Mouse (Mus musculus): ENCODE measurements around the gene Gm45234. TPM values are rescaled to one million over a fixed set of nuclear protein-coding genes. Genes with fewer than 3 reads are reported as not detected.

The Gm45234 gene
- total RNA-seq, 2 experiments from 2014 or later, result not detected

DNA sequence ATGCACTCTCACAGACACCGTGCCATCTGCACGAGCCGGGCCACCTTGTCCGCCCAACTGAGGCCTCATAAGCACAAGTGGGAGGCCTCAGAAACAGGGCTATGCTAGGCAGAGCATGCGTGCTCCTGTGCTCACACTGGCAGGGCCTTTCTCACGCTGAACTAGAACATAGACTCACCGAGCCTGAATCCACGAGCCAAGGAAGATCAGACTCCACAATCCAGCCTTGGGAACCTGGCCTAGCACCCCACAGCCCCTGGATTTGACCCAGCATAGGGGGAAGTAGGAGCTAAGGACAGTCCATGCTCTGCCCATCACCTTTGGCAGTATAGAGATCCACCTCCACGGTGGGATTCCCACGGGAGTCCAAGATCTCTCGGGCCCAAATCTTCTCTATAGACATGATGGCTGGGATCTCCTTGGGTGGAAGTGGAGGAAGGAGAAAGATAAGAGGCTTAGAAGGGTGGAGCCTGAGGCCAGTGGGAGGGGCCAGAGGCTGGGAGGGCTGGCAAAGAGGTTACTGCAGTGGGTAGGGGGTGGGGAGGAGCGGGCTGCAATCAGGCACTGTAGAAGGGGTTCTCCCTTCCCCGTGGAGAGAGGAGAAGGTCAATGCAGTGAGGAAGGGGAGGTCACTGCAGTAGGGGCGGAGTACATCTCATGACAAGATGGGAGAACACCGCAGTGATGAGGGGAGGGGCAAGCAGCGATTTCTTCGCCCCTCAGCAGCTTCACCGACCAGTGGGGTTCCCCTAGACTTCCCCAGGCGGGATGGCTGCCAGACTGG lies 12.3 kb upstream of the Gm45234 start:
- peak; percentile 33; the same call in 1 of the 2 replicates for ATAC-seq (replicated peaks; ENCODE audit: low FRiP score, poor library complexity, severe bottlenecking)

DNA sequence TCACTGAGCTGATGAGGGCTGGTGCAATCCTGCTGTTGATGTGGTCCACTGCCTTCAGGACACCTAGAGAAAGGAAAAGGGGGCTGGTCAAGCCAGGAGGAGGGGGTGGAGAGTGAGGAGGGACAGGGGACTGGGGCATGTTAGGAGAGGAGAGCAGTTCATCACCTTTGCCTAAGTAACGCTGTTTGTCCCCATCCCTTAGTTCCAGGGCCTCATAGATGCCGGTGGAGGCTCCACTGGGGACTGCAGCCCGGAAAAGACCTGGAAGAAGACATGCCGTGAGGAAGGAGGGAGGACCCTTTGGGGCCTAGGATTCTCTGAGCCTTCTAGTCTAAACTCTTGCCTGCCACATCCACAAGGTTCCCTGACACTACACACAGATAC lies 11.7 kb upstream of the Gm45234 start:
- ATAC-seq (replicated peaks; ENCODE audit: low FRiP score, poor library complexity, severe bottlenecking), result no peak

DNA sequence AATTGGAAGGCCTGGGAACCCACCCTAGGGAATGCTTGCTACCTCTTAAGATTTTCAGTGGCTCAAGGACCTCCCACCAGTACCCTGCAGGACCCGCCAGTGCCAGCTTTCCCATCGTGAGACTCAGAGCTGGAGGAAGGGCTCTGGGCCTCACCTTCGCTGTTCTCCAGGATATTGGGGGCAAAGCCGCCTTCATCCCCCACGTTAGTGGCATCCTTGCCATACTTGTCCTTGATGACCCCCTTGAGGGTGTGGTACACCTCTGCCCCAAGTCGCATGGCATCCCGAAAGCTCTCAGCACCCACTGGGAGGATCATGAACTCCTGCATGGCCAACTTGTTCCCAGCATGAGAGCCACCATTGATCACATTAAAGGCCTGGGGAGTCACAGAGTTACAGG lies 10.1 kb upstream of the Gm45234 start:
- no peak for ATAC-seq (replicated peaks; ENCODE audit: low FRiP score, poor library complexity, severe bottlenecking)

DNA sequence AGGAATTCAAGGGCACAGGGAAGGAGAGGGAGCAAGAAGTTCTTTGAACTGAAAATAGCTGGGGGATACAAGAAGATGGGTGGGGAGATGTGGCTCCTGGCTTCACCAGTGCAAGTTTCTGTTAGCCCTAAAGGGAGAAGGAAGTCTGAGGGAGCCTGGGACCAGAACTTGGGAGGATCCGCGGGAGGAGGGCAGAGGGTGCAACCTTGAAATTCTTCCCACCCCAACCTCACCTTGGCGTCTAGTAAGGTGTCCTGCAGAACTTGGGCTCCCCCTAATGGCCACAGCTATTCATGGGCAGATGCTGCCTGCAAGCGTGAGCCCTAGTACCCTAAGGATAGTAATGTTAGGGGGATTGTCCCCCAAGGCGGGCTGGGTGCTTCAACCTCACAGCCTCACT lies 3.4 kb upstream of the Gm45234 start:
- peak; percentile 74 for ATAC-seq (replicated peaks; ENCODE audit: low FRiP score, poor library complexity, severe bottlenecking)

DNA sequence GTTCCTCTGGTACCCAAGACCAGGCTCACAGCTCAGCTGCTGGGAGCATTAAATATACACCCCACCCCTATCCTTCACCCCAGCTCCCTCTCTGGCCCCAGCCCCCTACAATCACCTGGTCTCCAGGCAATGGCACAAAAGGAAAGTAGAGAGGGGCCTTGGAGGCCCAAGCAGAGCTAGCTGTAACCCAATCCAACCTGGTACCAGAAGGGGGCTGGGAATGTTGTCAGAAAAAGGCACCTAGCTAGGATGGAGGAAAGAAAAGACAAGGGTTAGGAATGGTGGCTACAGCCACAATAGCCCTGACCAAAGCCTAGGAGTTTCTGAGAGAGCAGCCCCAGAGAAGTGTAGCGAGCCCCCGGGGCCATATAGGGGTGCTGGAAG lies 3.0 kb upstream of the Gm45234 start:
- no peak for ATAC-seq (replicated peaks; ENCODE audit: low FRiP score, poor library complexity, severe bottlenecking)

DNA sequence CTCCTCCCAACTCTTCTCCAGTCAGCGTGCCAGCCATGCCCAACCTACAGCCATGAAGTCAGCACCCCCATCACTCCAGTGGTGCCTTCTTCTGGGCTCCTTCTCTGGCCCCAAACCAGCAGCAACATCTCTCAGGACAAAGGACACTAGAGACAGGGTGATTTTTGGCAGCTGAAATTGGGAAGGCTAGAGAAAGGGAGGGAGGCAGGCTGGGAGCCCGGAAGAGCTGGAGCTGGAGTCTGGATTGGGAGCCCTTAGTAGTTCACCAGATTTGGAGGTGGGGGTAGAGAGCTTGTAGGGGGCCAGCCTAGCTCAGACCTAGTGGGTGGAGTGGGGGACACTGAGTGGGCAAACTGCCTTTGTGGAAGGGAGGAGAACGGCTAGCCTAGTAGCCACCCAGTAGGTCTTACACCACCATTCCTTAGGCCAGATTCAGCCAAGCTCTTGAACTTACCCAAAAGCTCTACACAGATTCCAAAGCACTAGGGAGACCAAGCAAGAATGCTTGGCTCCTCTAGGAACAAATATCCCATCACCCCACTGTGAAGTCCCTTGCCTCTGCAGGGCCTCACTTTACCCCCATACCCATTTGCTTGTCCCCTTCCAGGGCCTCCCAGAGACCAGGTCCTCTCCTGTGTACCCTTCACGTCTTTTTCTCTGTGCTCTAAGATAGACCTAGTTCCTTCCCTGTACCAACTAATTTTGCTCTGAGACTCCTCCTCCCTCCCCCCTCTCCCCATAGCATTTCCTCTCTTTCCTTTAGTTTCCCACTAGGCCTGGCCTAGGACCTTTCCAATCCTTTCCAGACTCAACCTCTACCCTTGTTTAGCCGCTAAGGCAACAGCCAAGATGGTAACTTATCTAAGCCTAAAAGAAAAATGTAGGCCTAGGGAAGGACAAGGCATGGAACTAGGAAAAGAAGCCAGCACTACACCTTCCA lies 2.4 kb upstream of the Gm45234 start:
- no peak for ATAC-seq (replicated peaks; ENCODE audit: low FRiP score, poor library complexity, severe bottlenecking)

DNA sequence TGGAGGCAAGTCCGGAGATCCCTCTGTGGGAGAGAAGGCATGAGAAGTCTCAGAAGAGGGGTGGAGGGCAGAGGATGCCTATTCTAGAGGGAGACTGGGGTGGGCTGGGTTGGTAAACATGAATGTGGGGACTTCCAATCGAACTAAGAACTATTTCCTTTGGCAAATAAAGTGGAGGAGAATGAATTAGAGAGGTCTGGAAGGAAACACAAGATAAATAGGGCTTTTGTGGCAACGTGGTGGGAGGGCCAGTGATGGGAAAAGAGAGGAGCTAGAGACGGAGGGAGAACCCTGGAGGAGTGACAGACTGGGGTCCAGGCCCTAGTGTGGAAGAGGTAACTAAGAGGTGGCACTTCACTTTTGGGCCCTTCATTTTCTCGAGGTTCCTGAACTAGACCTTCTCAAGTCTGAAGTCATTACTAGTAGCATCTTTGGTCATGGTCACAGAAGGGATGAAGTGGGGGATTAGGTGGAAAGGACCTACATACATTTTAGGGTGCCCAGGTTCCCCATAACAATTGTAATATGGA lies 1.6 kb upstream of the Gm45234 start:
- ATAC-seq (replicated peaks; ENCODE audit: low FRiP score, poor library complexity, severe bottlenecking), result no peak

DNA sequence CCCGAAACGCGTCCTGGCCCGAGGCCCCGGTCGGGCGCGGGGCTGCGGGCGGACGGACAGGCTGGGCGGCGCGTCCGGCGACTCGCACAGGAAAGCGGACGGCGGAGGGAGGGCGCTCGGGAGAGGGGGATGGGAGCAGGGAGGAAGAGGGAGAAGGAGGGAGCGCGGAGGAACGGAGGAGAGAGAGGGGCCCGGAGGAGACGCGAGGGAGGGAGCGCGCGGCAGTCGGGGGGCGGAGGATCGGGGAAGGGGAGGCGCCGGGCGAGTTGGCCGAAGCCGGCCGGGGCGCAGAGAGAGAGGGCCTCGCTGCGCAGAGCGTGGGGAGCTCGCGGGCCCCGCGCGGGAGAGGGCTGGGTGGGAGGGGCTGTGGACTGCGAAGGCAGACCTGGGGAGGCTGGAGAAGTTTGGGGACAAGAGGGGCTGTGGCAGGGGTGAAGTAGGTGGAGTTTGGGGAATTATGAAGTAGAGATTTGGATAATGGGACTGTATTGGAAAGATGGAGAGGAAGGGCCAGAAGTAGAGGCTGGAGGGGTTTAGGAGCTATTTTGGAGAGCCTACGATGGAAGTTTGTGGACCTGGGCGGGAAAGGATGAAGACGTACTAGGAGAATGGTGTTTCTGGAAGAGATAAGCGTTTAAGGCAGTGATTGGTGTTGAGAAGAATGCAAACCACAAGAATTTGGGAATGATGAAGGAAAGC lies 980 bp upstream of the Gm45234 start:
- no peak for ATAC-seq (replicated peaks; ENCODE audit: low FRiP score, poor library complexity, severe bottlenecking)

DNA sequence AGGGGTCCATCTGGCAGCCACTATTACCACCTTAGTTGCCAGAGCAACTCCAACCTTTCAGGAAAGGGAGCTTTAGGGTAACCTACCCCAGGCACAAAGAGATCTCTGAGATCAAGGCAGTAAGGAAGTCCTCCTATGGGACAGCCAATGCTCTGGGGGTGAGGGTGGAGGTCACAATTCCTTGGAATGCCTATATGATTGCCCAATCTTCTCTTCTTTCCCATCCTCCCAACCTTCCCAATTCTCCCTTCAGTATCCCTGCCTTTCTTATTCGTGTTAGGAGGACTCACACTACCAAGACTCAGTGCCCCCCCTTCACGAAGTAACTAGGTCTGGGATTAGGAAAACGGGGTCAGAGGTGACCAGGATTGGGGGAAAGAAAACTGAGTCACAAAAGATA lies 515 bp downstream of the Gm45234 start:
- ATAC-seq (replicated peaks; ENCODE audit: low FRiP score, poor library complexity, severe bottlenecking), result no peak

DNA sequence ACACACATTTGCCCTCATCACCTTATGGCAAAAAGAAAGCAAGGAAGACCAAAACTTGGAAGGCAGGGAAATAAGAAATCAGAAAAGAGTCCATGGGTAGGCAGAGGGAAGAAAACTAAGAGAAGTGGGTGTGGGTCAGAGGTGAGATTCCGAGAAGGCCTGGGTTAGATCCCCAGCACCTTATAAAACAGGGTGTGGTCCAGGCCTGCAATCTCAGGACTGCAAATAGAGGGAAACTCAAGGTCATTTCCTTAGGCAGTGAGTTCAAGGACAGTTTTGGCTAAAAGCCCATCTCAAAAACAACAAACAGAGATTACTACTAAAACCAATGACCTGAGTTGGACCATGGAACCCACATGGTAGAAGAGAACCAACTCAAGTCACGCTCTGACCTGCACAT lies 2.0 kb downstream of the Gm45234 start:
- ATAC-seq (replicated peaks; ENCODE audit: low FRiP score, poor library complexity, severe bottlenecking), result no peak

DNA sequence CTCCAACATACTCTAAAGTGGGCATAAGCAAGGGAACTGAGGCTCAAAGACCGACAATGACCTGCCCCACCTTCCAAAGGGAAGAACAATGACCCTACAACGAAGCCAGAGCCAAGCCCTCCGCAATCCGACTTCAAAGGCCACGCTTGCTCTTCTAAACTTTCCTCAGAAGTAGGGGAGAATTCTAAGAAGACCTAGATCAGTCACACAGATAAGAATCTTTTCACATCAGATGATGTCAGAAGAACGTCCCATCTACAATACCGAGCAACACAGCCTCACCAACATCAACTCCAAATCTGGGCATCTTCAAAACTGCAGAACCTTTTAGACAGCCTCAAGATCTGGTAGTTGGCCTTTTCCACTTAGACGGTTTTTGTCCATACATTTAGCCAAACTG lies 5.4 kb downstream of the Gm45234 start:
- ATAC-seq (replicated peaks; ENCODE audit: low FRiP score, poor library complexity, severe bottlenecking), result no peak

DNA sequence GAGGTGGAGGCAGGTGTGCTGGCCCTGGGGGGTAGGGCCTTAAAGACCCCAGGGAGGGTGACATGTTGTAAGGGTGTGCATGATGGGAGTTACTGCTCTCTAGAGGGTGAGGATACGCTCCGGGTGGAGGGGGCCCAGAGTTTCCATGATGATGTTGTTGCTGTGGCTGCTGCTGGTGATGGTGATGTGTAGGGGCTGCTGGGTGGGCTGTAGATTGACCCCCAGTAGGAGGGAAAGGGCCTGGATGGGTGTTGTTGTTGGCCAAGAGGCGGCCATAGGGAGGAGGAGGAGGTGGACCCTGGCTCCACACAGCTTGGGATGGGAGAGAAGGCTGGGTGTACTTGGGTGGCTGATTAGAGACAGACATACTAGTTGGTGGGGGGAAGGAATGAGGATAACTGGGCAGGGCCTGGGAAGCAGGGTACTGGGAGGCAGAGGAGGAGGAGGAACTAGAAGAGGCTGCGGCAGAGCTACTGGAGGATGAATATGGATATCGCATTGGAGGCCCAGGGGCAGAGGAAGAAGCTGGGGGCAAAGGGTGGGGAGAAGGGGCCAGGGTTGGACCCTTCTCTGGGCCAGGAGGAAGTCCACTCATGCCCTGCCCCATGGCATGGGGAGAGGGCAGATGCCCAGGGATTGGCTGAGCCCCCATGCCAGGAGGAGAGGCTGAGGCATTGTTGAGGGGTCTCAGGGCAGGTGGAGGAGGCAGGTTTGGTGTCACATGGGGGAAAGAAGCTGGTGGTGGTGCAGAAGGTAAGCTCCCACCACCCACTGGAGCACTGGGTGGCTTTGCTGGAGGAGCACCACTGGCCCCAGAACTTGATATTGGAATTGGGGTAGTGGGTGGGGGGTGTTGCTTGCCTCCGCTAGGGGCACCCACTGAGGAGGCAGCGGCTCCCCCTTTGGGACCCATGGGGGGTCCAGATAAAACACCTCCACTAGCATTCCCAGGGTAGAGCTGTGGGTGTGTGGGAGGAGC lies 8.9 kb downstream of the Gm45234 start:
- no peak for ATAC-seq (replicated peaks; ENCODE audit: low FRiP score, poor library complexity, severe bottlenecking)

DNA sequence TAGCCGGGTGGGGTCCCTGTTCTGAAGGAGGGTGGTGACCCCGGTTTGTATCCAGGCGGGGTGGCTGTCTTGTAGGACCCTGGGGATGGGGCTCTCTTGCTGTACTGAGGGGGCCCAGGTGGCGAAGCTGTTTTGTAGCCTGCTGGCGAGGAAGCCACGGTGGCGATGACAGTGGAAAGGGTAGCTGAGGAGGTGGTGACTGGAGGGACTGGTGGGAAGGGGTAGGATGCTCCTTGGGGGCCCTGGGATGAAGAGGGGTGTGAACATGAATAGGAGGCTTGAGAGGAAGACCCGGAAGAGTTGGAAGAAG lies 9.6 kb downstream of the Gm45234 start:
- ATAC-seq (replicated peaks; ENCODE audit: low FRiP score, poor library complexity, severe bottlenecking), result no peak

DNA sequence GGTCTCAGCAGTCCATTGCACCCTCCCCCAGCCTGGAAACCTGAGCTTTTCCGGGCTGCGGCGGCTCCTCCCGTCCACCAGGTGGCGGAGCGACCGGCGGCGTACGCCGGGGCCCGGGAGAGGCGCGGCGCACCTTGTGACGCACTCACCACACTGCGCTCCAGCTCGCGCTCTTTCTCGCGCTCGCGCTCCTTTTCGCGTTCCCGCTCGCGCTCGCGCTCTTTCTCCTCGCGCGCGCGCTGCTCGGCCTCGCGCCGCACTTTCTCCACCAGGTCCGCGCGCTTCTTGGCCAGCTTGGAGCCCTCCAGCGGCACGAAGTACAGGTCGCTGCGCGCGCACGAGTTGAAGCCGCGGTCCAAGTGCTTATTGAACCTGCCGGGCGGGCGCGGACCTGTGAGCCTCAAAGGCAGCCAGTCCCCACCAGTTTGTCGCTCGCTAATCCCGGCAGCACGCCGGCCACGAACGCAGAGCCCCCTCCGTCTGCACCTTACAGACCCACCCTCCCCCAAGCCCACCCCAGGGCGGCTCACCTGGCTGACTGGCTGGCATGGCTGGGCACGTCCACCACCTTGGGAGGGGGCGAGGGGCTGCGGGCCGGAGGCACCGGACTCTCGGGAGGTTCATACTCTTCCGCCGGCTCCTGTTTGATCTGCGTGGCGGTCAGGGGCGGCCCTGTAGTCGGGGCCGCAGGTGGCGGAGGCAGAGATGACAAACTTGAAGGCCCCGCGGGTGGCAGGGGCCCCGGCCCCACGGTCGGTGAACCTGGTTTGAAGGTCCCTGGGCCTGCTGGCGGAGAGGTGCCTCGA lies 10.1 kb downstream of the Gm45234 start:
- ATAC-seq (replicated peaks; ENCODE audit: low FRiP score, poor library complexity, severe bottlenecking), result peak; percentile 79

DNA sequence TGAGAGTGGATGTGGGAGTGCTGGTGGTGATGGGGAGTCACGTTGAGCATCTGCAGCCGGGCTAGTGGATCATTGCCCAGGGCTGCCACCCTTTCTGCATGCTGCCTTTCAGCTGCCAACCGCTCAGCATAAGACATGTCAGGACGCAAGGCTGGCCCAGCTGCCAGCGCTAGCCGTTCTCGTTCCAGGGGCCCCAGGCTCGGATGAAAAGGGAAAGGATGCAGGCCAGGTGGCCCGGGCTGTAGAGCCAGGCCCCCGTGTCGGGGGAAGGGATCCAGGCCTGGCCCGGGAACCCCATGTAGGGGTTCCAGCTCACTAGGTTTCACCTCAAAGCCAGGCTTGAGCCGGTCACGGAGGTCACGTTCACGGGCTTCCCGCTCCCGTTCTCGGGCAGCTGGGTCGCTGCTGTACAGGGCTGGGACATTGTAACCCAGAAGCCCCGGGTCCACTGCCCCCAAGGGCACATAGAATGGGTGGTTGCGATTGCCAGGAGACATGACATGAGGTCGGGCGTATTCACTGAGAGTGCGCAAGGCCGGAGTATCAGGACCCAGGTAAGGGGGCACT lies 11.0 kb downstream of the Gm45234 start:
- no peak for ATAC-seq (replicated peaks; ENCODE audit: low FRiP score, poor library complexity, severe bottlenecking)

DNA sequence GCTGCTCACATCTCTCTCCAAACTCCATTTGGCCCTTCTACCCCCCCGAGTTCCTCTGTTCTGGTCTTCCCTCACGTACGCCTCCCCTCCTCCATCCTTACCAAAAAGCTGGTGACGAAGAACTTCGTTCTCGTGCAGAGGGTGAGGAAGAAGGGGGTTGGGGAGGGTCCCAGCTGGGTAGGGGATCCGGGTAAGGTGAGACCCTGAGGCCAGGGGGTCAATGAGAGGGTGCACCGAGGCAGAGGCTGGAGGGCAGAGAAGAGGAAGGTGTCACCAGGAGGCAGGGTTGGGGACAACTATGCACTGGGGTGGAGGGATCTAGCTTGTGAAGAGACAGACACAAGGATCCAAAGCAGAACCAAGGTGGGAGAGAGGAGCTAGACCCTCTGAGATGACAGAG lies 12.2 kb downstream of the Gm45234 start:
- no peak for ATAC-seq (replicated peaks; ENCODE audit: low FRiP score, poor library complexity, severe bottlenecking)

DNA sequence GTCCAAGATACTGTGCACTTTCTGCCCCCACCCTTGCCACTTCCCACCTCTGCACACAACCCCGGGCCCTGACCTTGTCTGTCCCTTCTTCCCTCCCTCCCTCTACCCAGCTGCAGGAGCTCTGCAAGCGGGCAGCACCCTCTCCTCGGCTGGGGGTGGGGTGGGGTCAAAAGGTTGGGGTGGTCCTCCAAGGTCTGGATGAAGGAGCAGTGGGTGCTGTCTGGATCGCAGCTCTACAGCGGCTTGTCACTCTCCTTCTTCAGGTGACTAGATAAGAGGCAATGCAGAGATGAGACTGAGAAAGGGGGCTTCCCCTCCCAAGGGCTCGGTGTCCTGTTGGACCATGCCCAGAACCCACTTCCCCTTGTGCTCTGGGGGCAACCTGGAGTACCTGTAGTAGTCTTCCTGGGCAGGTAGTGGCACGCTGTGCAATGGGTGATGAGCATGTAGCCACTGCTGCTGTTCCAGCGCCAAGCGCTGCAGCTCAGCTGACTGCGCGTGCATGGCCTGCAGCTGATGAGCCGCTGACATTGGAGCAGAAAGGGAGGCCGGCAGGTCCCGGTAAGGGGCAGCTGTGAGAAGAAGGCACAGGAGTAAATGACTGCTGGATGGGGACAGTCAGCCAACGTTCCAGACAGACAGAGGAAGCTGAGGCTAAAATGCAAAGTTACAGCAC lies 12.8 kb downstream of the Gm45234 start:
- no peak for ATAC-seq (replicated peaks; ENCODE audit: low FRiP score, poor library complexity, severe bottlenecking)

DNA sequence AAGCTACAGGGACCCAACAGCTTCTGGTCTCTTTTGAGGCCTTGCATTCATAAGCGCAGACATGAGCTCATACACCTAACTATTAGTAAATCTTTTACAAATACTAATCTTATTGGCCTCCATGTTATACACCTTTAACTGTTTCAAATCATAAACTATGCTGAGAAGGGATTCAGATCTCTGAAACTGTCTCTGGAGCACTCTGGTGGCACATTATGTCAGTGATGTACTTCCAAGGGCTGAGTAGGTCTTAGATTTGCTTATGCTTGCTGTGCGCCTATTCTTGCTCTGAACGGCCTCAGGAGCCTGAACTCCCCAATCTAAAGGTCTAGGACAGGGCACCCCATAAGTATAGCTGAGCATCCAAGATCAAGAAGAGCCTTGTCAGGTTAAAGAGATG lies 14.0 kb downstream of the Gm45234 start:
- no peak for ATAC-seq (replicated peaks; ENCODE audit: low FRiP score, poor library complexity, severe bottlenecking)

Measured in erythroid progenitor cell, adult 5-6 weeks (primary cell).